Comparison of ENCODE assay signal across 8 mouse cellular contexts in the genomic region with DNA sequence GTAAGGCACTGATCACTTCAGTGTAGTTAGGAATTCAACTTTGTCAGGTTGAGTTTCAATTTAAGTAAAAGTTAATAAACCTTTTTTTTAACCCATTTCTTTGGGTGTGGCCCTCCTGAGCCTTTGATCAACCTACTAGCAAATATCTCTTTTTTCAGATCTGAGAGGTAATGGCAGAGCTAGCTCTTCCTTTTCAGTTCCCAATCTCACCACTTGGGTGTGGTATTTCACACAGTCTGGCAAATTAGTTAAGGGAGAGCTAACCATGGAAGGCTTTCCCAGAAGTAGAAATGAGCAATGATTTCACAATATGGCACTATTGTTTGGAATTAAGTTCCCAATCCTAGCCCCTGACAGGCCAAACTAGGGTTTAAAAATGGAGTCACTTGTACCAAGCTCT. TPM values are rescaled to one million over a fixed set of nuclear protein-coding genes. Genes with fewer than 3 reads are reported as not detected.
DNase-seq lines count a peak whose midpoint lies in the region; ATAC-seq and TF ChIP-seq lines count a peak whose summit lies in the region.
"Had no signal": no experiment of that assay in that cellular context is flagged by ENCODE, and none has a peak within 500 bp of the region (broad histone marks: within the 10 kb centered on the region; RNA-seq: fewer than 3 reads in every experiment).

No protein-coding gene starts in this region.

- no peak overlapping the region for H3K4me3 ChIP-seq in layer of hippocampus, adult 2 months

- TF ChIP-seq CTCF in layer of hippocampus, adult 2 months (conservative IDR thresholded peaks at IDR 0.05) = peak; percentile 84

- peak in 1 of 2 experiments; percentile 25 for DNase-seq in layer of hippocampus, adult 2 months (ENCODE audit: low spot score in 2 of 2)
- no peak for DNase-seq in layer of hippocampus, adult 9-11 months
- DNase-seq in NIH3T3 (ENCODE audit: low read depth) = peak; percentile 27
- peak; percentile 42 for DNase-seq in lung, postnatal 36 days
- no peak for DNase-seq in cerebellum, adult 9-10 months
- no peak for DNase-seq in gastrocnemius, postnatal 25 days

- peak; percentile 68 for ATAC-seq in CD4-positive, CD25-positive, alpha-beta regulatory T cell, adult 4 months

- H3K27ac ChIP-seq in layer of hippocampus, adult 2 months = no peak overlapping the region
- H3K27ac ChIP-seq: macrophage had no signal

RNA-seq across cellular contexts. Expression of a gene that starts 13.3 kb away (rescaled TPM):
- 1 to 10 TPM; 1.9 to 2.1 TPM for total RNA-seq in layer of hippocampus, adult 2 months (2021)
- 100 to 1,000 TPM; 206 to 219 TPM for polyA plus RNA-seq in CD4-positive, CD25-positive, alpha-beta regulatory T cell, adult 4 months (2017; shearing (Covaris generic))
- under 1 TPM; 0.64 to 0.96 TPM for total RNA-seq in gastrocnemius, postnatal 25 days (2021)

RNA-seq across cellular contexts. Expression of a gene that starts 59.2 kb away (rescaled TPM):
- under 1 TPM; 0.10 TPM for total RNA-seq in layer of hippocampus, adult 2 months (2021)
- polyA plus RNA-seq in CD4-positive, CD25-positive, alpha-beta regulatory T cell, adult 4 months (2017; shearing (Covaris generic)) = 10 to 100 TPM; 72.6 to 97.4 TPM
- not detected for total RNA-seq in gastrocnemius, postnatal 25 days (2021)

Comparison
In these comparisons a context has a peak if more than half of its experiments do, and no peak if none do; other contexts are left out.
1. DNase-seq: peak in NIH3T3 (single experiment) and lung, postnatal 36 days (single experiment); none in layer of hippocampus, adult 9-11 months (single experiment), cerebellum, adult 9-10 months (single experiment) and gastrocnemius, postnatal 25 days (single experiment).